Mouse (Mus musculus): ENCODE data around the gene Magea6.
"Not testable (repeated sequence)": the region's sequence is repeated elsewhere in the genome, so short reads cannot be mapped to it uniquely, and the experiment has no call there.

Magea6 gene

DNA sequence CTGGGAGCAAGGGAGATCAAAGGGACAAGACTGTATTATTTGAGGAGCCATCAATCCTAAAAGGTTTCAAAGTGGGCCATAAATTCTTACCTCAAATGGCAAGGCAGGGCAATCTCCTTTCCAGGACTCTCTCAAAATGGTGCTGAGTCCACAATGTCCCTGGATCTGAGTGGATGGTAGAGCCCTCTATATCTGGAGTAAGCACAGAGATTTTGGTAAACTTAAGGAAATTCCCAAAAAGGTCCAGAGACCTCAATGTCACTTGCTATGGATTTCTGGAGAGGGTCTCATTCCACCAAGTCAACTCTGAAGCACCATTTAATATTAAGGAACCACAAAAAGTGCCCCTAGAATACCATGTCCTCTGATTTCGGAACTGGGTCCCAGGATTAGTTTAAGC lies at the start of gene Magea6:
TSS of gene Magea6 (minus strand) at position 101 of the 400 bp plus-strand sequence.
- not testable (repeated sequence) for DNase-seq (ENCODE audit: low read depth, low spot score)

GRCm38 (mm10) chrX:154949405-154949804 lies 13.6 kb upstream of the Magea6 start, which contains the start of gene Magea3:
Gene Magea3 (minus strand): TSS chrX:154949505.
- DNase-seq (ENCODE audit: low read depth, low spot score): not testable (repeated sequence)

DNA sequence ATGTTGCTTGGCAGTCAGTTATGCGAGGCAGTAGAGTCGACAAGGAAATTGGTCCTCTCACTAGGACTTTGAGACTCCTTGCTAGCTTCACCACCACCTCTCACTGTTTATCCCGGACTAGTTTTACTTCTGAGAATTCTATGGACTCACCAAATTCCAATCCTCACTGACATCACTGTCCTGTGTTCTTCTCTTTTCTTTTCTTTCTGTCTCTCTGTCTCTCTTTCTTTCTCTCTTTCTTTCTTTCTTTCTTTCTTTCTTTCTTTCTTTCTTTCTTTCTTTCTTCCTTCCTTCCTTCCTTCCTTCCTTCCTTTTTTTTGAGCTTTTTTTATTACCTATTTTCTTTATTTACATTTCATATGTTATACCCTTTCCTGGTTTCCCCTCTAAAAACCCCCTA lies 45.6 kb downstream of the Magea6 start, which contains the start of gene Cldn34b1:
TSS of gene Cldn34b1 (minus strand) at position 101 of the 400 bp plus-strand sequence.
- not testable (repeated sequence) for DNase-seq (ENCODE audit: low read depth, low spot score)

Measured in ES-CJ7 (cell line).